ENCODE assay signal across 19 mouse cellular contexts in the genomic region with DNA sequence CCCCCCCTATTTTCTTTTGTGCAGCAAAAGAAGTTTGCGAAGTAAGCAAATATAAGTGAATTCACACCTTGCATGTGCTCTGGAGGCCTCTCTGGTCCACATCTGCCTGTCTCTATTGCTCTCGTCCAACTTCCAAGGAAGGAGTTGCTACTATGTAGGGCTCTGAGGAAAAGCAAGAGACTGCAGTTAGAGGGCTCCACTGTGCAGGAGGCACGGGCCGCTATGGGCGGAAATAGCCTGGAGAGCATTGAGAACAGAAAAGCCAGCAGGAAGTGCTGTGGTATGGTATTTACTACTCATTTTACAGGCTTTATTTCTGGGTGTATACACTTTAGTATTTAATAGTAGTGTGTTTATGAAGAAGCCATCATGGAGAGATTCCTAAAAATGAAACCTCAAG.
DNase-seq lines count a peak whose midpoint lies in the region; ATAC-seq and TF ChIP-seq lines count a peak whose summit lies in the region.
"Had no signal": no experiment of that assay in that cellular context is flagged by ENCODE, and none has a peak within 500 bp of the region (broad histone marks: within the 10 kb centered on the region; RNA-seq: fewer than 3 reads in every experiment).

No protein-coding gene starts in this region.

- WGBS in heart, postnatal 0 days = 70% methylated on average over 5 of the region's 5 CpGs
- 71% methylated on average over 5 of the region's 5 CpGs for WGBS in lung, embryonic 14.5 days
- WGBS in lung, adult 2 months = 64% methylated on average over 5 of the region's 5 CpGs

- TF ChIP-seq POLR2A in lung, adult 2 months (IDR thresholded peaks at IDR 0.05; ENCODE audit: borderline replicate concordance, extremely low read depth, low read depth, low read length) = no peak

- no peak overlapping the region for H3K27ac ChIP-seq in heart, postnatal 0 days (ENCODE audit: low read depth)
- H3K27ac ChIP-seq in layer of hippocampus, adult 2 months = no peak overlapping the region
- H3K27ac ChIP-seq in lung, embryonic 14.5 days (ENCODE audit: low read depth) = no peak overlapping the region
- H3K27ac ChIP-seq: embryonic facial prominence, embryonic 15.5 days; forebrain, embryonic 10.5 days; hindbrain, embryonic 12.5 days had no signal

- peaks cover 3% of the 10 kb centered on the region; the same call in 1 of the 2 replicates for H3K4me1 ChIP-seq in heart, postnatal 0 days (ENCODE audit: control insufficient read depth, insufficient read depth)
- H3K4me1 ChIP-seq in lung, embryonic 14.5 days (ENCODE audit: insufficient read depth) = no peaks in the 10 kb centered on the region
- H3K4me1 ChIP-seq in lung, adult 2 months (ENCODE audit: control insufficient read depth, insufficient read depth, low read length) = no peaks in the 10 kb centered on the region

- TF ChIP-seq CTCF in heart, postnatal 0 days (IDR thresholded peaks at IDR 0.05; ENCODE audit: low read depth) = peak; percentile 8; the same call in 1 of the 2 replicates
- peak; percentile 51 for TF ChIP-seq CTCF in layer of hippocampus, adult 2 months (conservative IDR thresholded peaks at IDR 0.05)
- peak; percentile 18; the same call in 1 of the 2 replicates for TF ChIP-seq CTCF in lung, embryonic 14.5 days (IDR thresholded peaks at IDR 0.05; ENCODE audit: low read depth)
- TF ChIP-seq CTCF in lung, adult 2 months (IDR thresholded peaks at IDR 0.05; ENCODE audit: insufficient read depth, low read length) = no peak

- H3K4me2 ChIP-seq in heart, postnatal 0 days (ENCODE audit: low read depth, low read length) = no peak overlapping the region
- H3K4me2 ChIP-seq in lung, embryonic 14.5 days = no peak overlapping the region
- H3K4me2 ChIP-seq: embryonic facial prominence, embryonic 15.5 days; heart, embryonic 12.5 days; hindbrain, embryonic 12.5 days had no signal

- no peak for TF ChIP-seq EP300 in heart, postnatal 0 days (IDR thresholded peaks at IDR 0.05; ENCODE audit: low read depth)

- DNase-seq in heart, postnatal 0 days (ENCODE audit: low spot score) = no peak
- no peak for DNase-seq in heart, postnatal 4 days
- no peak for DNase-seq in layer of hippocampus, adult 2 months (ENCODE audit: low spot score in 2 of 2)
- no peak for DNase-seq in layer of hippocampus, adult 11-12 months (ENCODE audit: low spot score)
- DNase-seq in lung, embryonic 14.5 days = peak; percentile 22
- no peak for DNase-seq in lung, adult 2 months
- DNase-seq in NIH3T3 (ENCODE audit: low read depth) (peak; percentile 14), adipocyte (ENCODE audit: low spot score) (no peak)
- DNase-seq: adrenal gland, postnatal 10 days; cerebellum, adult 11 months; cerebellum, adult 8-10 months; embryo, embryonic 11 days; heart, postnatal 36 days had no signal

- H3K27me3 ChIP-seq in heart, postnatal 0 days (ENCODE audit: control insufficient read depth, insufficient read depth, low read length) = no peaks in the 10 kb centered on the region
- H3K27me3 ChIP-seq in lung, embryonic 14.5 days (ENCODE audit: insufficient read depth, low read length) = no peaks in the 10 kb centered on the region
- H3K27me3 ChIP-seq: embryonic facial prominence, embryonic 15.5 days; heart, embryonic 12.5 days; hindbrain, embryonic 12.5 days had no signal

- H3K4me3 ChIP-seq in heart, postnatal 0 days (ENCODE audit: low read depth, low read length) = no peak overlapping the region
- H3K4me3 ChIP-seq in layer of hippocampus, adult 2 months = no peak overlapping the region
- H3K4me3 ChIP-seq in lung, embryonic 14.5 days (ENCODE audit: low read depth, low read length) = no peak overlapping the region
- no peak overlapping the region for H3K4me3 ChIP-seq in lung, adult 2 months (replicated peaks; ENCODE audit: extremely low read depth, low read depth, low read length)
- H3K4me3 ChIP-seq: embryonic facial prominence, embryonic 15.5 days; erythroblast, embryonic 14.5 days; forebrain, embryonic 10.5 days; heart, embryonic 12.5 days; hindbrain, embryonic 12.5 days had no signal

- no peaks in the 10 kb centered on the region for H3K36me3 ChIP-seq in heart, postnatal 0 days (replicated peaks; ENCODE audit: control insufficient read depth, insufficient read depth, low read length)
- H3K36me3 ChIP-seq in lung, embryonic 14.5 days (ENCODE audit: insufficient read depth) = no peaks in the 10 kb centered on the region
- H3K36me3 ChIP-seq: embryonic facial prominence, embryonic 15.5 days; forebrain, embryonic 10.5 days; heart, embryonic 12.5 days; hindbrain, embryonic 12.5 days had no signal

- H3K9ac ChIP-seq in heart, postnatal 0 days (replicated peaks; ENCODE audit: low read depth, low read length) = no peak overlapping the region
- H3K9ac ChIP-seq in lung, embryonic 14.5 days = no peak overlapping the region
- H3K9ac ChIP-seq: embryonic facial prominence, embryonic 15.5 days; heart, embryonic 12.5 days; hindbrain, embryonic 12.5 days had no signal

- no peaks in the 10 kb centered on the region for H3K9me3 ChIP-seq in heart, postnatal 0 days (replicated peaks; ENCODE audit: control insufficient read depth, low read length)
- H3K9me3 ChIP-seq in lung, embryonic 14.5 days (ENCODE audit: low read depth, low read length) = no peaks in the 10 kb centered on the region
- H3K9me3 ChIP-seq: embryonic facial prominence, embryonic 15.5 days; forebrain, embryonic 10.5 days; heart, embryonic 12.5 days; hindbrain, embryonic 12.5 days had no signal

- ATAC-seq in heart, postnatal 0 days (ENCODE audit: insufficient read depth, low read depth) = no peak
- ATAC-seq in lung, embryonic 14.5 days (ENCODE audit: insufficient read depth) = no peak
- ATAC-seq: forebrain, embryonic 14.5 days had no signal

Comparison
In these comparisons a context has a peak if more than half of its experiments do, and no peak if none do; other contexts are left out.
1. DNase-seq: peak in lung, embryonic 14.5 days (single experiment) and NIH3T3 (single experiment); none in heart, postnatal 0 days (single experiment), heart, postnatal 4 days (single experiment), layer of hippocampus, adult 2 months (0 of 2), layer of hippocampus, adult 11-12 months (single experiment), lung, adult 2 months (single experiment) and adipocyte (single experiment).